Mouse (Mus musculus): ENCODE data around the gene Bfar.

- 0 out of 2 replicates have a peak, but pooled peaks have one; percentile 5 for TF ChIP-seq CTCF (IDR thresholded peaks at IDR 0.05; ENCODE audit: low read depth)
- TF ChIP-seq EP300 (optimal IDR thresholded peaks at IDR 0.05): no peak
Observed at GRCm38 (mm10) chr16:13729428-13729827, 57.8 kb downstream of the Bfar start.

Measured in stomach, postnatal 0 days (tissue).